Mouse (Mus musculus): ENCODE measurements around the gene Lin7c. TPM values are rescaled to one million over a fixed set of nuclear protein-coding genes. Genes with fewer than 3 reads are reported as not detected.

Lin7c gene
- polyA plus RNA-seq, 1 experiment from 2014 or later = 40.7 TPM

DNA sequence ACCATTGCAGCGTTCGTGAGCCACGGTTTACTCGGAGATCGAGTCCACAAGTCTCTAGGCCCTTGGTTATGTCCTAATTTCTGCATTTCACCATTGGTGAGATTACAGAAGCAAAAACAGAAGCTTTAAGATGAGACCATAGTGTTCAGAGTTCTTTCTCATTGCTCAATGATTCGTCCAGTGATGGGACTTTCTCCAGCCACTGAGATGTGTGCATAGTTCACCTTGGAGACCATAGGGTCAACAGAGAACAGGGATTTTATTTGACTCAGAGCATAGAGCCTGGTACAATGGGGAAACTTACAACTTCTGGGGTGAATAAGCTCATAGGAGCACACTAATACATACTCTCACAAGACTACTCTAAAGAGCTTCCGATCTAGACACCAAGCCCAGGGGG, 29.8 kb downstream of the Lin7c start:
- Histone ChIP-seq H3K9ac (ENCODE audit: low read depth, low read length) (peak overlapping the region; percentile 35; the same call in 1 of the 2 replicates), H3K9me3 (replicated peaks; ENCODE audit: control insufficient read depth, low read length) (no peaks in the 10 kb centered on the region), H3K27ac (ENCODE audit: low read depth, low read length) (0 out of 2 replicates have a peak overlapping the region, but pooled peaks have one; percentile 36), H3K27me3 (ENCODE audit: control insufficient read depth, insufficient read depth, low read length) (no peaks in the 10 kb centered on the region), H3K4me3 (ENCODE audit: low read depth, low read length) (peak overlapping the region; percentile 15; the same call in 1 of the 2 replicates), H3K4me1 (ENCODE audit: control insufficient read depth, insufficient read depth, low read length) (peaks cover 38% of the 10 kb centered on the region), H3K4me2 (peak overlapping the region; percentile 90), H3K36me3 (ENCODE audit: control insufficient read depth, insufficient read depth, low read length) (no peaks in the 10 kb centered on the region)
- 75% methylated on average over 7 of the region's 7 CpGs for WGBS (ENCODE audit: insufficient replicate concordance)
- ATAC-seq (replicated peaks; ENCODE audit: insufficient number of reproducible peaks, low FRiP score, low TSS enrichment) = no peak

DNA sequence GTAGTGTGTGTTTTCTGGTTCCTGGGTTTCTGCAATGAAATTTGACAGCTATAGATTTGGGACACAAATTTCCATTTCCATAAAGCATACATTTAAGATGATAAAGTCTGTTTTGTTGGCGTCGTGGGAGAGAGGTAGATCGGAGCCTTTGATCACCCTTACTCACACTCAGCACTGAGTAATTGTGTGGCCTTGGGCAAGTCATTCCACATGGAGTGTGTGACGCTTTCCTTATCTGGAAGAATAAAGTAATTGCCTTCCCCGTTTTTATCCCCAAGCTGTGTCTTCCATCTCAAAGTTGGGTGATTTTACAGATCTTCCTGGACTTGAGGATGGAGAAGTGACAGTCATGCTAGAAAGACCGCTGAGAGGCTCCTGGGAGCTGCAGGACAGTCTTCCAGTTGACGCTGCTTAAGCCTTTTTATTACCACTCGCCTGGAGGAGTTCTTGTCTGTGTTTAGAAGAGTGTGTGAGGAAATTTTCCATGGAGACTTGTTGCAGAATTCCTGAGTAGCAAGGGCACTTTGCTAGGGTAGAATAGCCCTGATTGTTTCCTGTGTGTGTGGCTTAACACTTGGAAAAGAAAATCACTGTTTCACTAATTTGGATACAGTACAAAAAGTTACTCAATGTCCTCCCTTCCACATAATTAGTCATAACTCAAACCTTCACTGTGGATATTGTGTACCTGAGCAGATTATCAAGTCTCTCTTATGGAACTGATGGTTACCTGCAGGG, 30.8 kb downstream of the Lin7c start:
- Histone ChIP-seq H3K4me2 (peak overlapping the region; percentile 44), H3K4me1 (ENCODE audit: control insufficient read depth, insufficient read depth, low read length) (peaks cover 38% of the 10 kb centered on the region)

GRCm38 (mm10) chr2:109922306-109922705, 31.7 kb downstream of the Lin7c start:
- ATAC-seq (replicated peaks; ENCODE audit: insufficient number of reproducible peaks, low FRiP score, low TSS enrichment) = no peak

More for the DNA sequence above, 30.8 kb downstream of the Lin7c start:
- ATAC-seq (replicated peaks; ENCODE audit: insufficient number of reproducible peaks, low FRiP score, low TSS enrichment) = no peak
- H3K9me3 ChIP-seq (replicated peaks; ENCODE audit: control insufficient read depth, low read length) = no peaks in the 10 kb centered on the region
- WGBS (ENCODE audit: insufficient replicate concordance) = 61% methylated on average over 8 of the region's 8 CpGs
- no peaks in the 10 kb centered on the region for H3K27me3 ChIP-seq (ENCODE audit: control insufficient read depth, insufficient read depth, low read length)
- H3K9ac ChIP-seq (ENCODE audit: low read depth, low read length) = no peak overlapping the region
- no peak overlapping the region for H3K4me3 ChIP-seq (ENCODE audit: low read depth, low read length)
- H3K36me3 ChIP-seq (ENCODE audit: control insufficient read depth, insufficient read depth, low read length) = no peaks in the 10 kb centered on the region
- H3K27ac ChIP-seq (ENCODE audit: low read depth, low read length) = 0 out of 2 replicates have a peak overlapping the region, but pooled peaks have one; percentile 50

GRCm38 (mm10) chr2:109923031-109923430, 32.4 kb downstream of the Lin7c start:
- Histone ChIP-seq H3K9me3 (replicated peaks; ENCODE audit: control insufficient read depth, low read length) (no peaks in the 10 kb centered on the region), H3K4me2 (no peak overlapping the region), H3K4me1 (ENCODE audit: control insufficient read depth, insufficient read depth, low read length) (peaks cover 37% of the 10 kb centered on the region), H3K27ac (ENCODE audit: low read depth, low read length) (no peak overlapping the region), H3K36me3 (ENCODE audit: control insufficient read depth, insufficient read depth, low read length) (no peaks in the 10 kb centered on the region), H3K27me3 (ENCODE audit: control insufficient read depth, insufficient read depth, low read length) (no peaks in the 10 kb centered on the region), H3K9ac (ENCODE audit: low read depth, low read length) (no peak overlapping the region), H3K4me3 (ENCODE audit: low read depth, low read length) (no peak overlapping the region)
- 80% methylated on average over 3 of the region's 3 CpGs for WGBS (ENCODE audit: insufficient replicate concordance)
- ATAC-seq (replicated peaks; ENCODE audit: insufficient number of reproducible peaks, low FRiP score, low TSS enrichment) = no peak

More at GRCm38 (mm10) chr2:109922306-109922705, 31.7 kb downstream of the Lin7c start:
- H3K4me3 ChIP-seq (ENCODE audit: low read depth, low read length) = no peak overlapping the region
- no peak overlapping the region for H3K4me2 ChIP-seq
- no peaks in the 10 kb centered on the region for H3K9me3 ChIP-seq (replicated peaks; ENCODE audit: control insufficient read depth, low read length)
- H3K27me3 ChIP-seq (ENCODE audit: control insufficient read depth, insufficient read depth, low read length) = no peaks in the 10 kb centered on the region
- peaks cover 35% of the 10 kb centered on the region for H3K4me1 ChIP-seq (ENCODE audit: control insufficient read depth, insufficient read depth, low read length)
- no peak overlapping the region for H3K27ac ChIP-seq (ENCODE audit: low read depth, low read length)
- H3K9ac ChIP-seq (ENCODE audit: low read depth, low read length) = no peak overlapping the region
- H3K36me3 ChIP-seq (ENCODE audit: control insufficient read depth, insufficient read depth, low read length) = no peaks in the 10 kb centered on the region
- 90% methylated on average over 3 of the region's 3 CpGs for WGBS (ENCODE audit: insufficient replicate concordance)

GRCm38 (mm10) chr2:109923945-109924344, 33.3 kb downstream of the Lin7c start:
- Histone ChIP-seq H3K4me1 (ENCODE audit: control insufficient read depth, insufficient read depth, low read length) (peaks cover 38% of the 10 kb centered on the region), H3K36me3 (ENCODE audit: control insufficient read depth, insufficient read depth, low read length) (no peaks in the 10 kb centered on the region), H3K9ac (ENCODE audit: low read depth, low read length) (no peak overlapping the region), H3K4me2 (no peak overlapping the region), H3K4me3 (ENCODE audit: low read depth, low read length) (no peak overlapping the region), H3K27ac (ENCODE audit: low read depth, low read length) (no peak overlapping the region), H3K9me3 (replicated peaks; ENCODE audit: control insufficient read depth, low read length) (no peaks in the 10 kb centered on the region), H3K27me3 (ENCODE audit: control insufficient read depth, insufficient read depth, low read length) (no peaks in the 10 kb centered on the region)
- 90% methylated on average over 3 of the region's 3 CpGs for WGBS (ENCODE audit: insufficient replicate concordance)
- ATAC-seq (replicated peaks; ENCODE audit: insufficient number of reproducible peaks, low FRiP score, low TSS enrichment) = no peak

DNA sequence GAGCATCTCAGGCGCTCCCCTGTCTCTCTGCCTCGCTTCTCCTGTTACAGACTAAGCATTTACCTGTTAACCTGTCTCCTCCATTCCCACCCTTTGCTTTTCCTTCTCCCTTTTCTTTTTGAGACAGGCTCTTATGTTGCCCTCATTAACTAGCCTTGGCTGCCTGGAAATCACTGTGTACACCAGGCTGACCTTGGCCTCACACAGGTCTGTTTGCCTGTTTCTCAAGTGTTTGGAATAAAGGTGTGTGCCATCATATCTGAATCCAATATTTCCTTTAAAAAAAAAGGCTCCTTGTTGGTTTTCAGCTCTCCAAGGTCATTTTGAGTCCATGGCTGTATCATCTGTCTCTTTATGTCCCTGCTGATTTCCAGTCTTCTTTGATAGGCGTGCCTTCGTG, 36.3 kb downstream of the Lin7c start:
- no peaks in the 10 kb centered on the region for H3K9me3 ChIP-seq (replicated peaks; ENCODE audit: control insufficient read depth, low read length)
- no peaks in the 10 kb centered on the region for H3K27me3 ChIP-seq (ENCODE audit: control insufficient read depth, insufficient read depth, low read length)
- H3K4me2 ChIP-seq = no peak overlapping the region
- no peak overlapping the region for H3K4me3 ChIP-seq (ENCODE audit: low read depth, low read length)
- no peak for ATAC-seq (replicated peaks; ENCODE audit: insufficient number of reproducible peaks, low FRiP score, low TSS enrichment)
- no peak overlapping the region for H3K27ac ChIP-seq (ENCODE audit: low read depth, low read length)
- no peaks in the 10 kb centered on the region for H3K36me3 ChIP-seq (ENCODE audit: control insufficient read depth, insufficient read depth, low read length)
- H3K4me1 ChIP-seq (ENCODE audit: control insufficient read depth, insufficient read depth, low read length) = peaks cover 23% of the 10 kb centered on the region
- WGBS (ENCODE audit: insufficient replicate concordance) = 91% methylated on average over 4 of the region's 4 CpGs
- no peak overlapping the region for H3K9ac ChIP-seq (ENCODE audit: low read depth, low read length)

- H3K9ac ChIP-seq (ENCODE audit: low read depth, low read length) = no peak overlapping the region
- no peak overlapping the region for H3K27ac ChIP-seq (ENCODE audit: low read depth, low read length)
- WGBS (ENCODE audit: insufficient replicate concordance) = 82% methylated on average over 7 of the region's 7 CpGs
- ATAC-seq (replicated peaks; ENCODE audit: insufficient number of reproducible peaks, low FRiP score, low TSS enrichment) = no peak
- H3K9me3 ChIP-seq (replicated peaks; ENCODE audit: control insufficient read depth, low read length) = no peaks in the 10 kb centered on the region
- H3K27me3 ChIP-seq (ENCODE audit: control insufficient read depth, insufficient read depth, low read length) = no peaks in the 10 kb centered on the region
- peaks cover 27% of the 10 kb centered on the region for H3K4me1 ChIP-seq (ENCODE audit: control insufficient read depth, insufficient read depth, low read length)
- no peak overlapping the region for H3K4me3 ChIP-seq (ENCODE audit: low read depth, low read length)
- H3K4me2 ChIP-seq = no peak overlapping the region
- H3K36me3 ChIP-seq (ENCODE audit: control insufficient read depth, insufficient read depth, low read length) = no peaks in the 10 kb centered on the region
These were observed 36.8 kb downstream of the Lin7c start for GRCm38 (mm10) chr2:109927446-109927845.

DNA sequence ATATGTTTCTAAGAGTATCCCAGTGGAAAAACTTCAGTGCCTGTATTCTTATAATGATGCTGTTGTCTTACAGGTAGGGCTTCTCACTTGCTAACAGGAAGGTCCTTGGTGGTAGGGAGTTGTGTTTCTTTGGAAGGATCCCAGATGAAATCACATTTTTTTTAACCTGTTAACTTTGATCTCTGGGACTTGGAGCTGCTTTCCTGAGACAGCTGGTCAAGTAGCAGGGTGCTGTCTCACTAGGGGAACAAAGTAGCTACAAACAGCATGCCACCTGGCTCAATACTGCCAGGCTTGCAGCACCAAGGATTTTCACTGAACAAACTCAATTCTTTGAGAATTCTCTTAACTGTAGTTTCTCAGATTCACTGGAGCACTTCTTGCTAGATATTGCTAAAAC, 37.2 kb downstream of the Lin7c start:
- H3K4me1 ChIP-seq (ENCODE audit: control insufficient read depth, insufficient read depth, low read length) = peaks cover 30% of the 10 kb centered on the region
- no peak for ATAC-seq (replicated peaks; ENCODE audit: insufficient number of reproducible peaks, low FRiP score, low TSS enrichment)
- H3K4me3 ChIP-seq (ENCODE audit: low read depth, low read length) = no peak overlapping the region
- H3K36me3 ChIP-seq (ENCODE audit: control insufficient read depth, insufficient read depth, low read length) = no peaks in the 10 kb centered on the region
- no peak overlapping the region for H3K9ac ChIP-seq (ENCODE audit: low read depth, low read length)
- H3K27ac ChIP-seq (ENCODE audit: low read depth, low read length) = no peak overlapping the region
- H3K4me2 ChIP-seq = no peak overlapping the region
- H3K27me3 ChIP-seq (ENCODE audit: control insufficient read depth, insufficient read depth, low read length) = no peaks in the 10 kb centered on the region
- H3K9me3 ChIP-seq (replicated peaks; ENCODE audit: control insufficient read depth, low read length) = no peaks in the 10 kb centered on the region

- Histone ChIP-seq H3K27me3 (ENCODE audit: control insufficient read depth, insufficient read depth, low read length) (no peaks in the 10 kb centered on the region), H3K9ac (ENCODE audit: low read depth, low read length) (no peak overlapping the region), H3K4me3 (ENCODE audit: low read depth, low read length) (no peak overlapping the region), H3K9me3 (replicated peaks; ENCODE audit: control insufficient read depth, low read length) (no peaks in the 10 kb centered on the region), H3K36me3 (ENCODE audit: control insufficient read depth, insufficient read depth, low read length) (no peaks in the 10 kb centered on the region), H3K27ac (ENCODE audit: low read depth, low read length) (no peak overlapping the region), H3K4me2 (no peak overlapping the region), H3K4me1 (ENCODE audit: control insufficient read depth, insufficient read depth, low read length) (peaks cover 30% of the 10 kb centered on the region)
- ATAC-seq (replicated peaks; ENCODE audit: insufficient number of reproducible peaks, low FRiP score, low TSS enrichment) = no peak
- WGBS (ENCODE audit: insufficient replicate concordance) = 57% methylated on average over 4 of the region's 4 CpGs
These were observed 38.1 kb downstream of the Lin7c start for GRCm38 (mm10) chr2:109928791-109929190.

Measured in heart, embryonic 11.5 days (tissue).